Mouse (Mus musculus) intestine, postnatal 0 days (tissue): Measurements from ENCODE around the gene Stx8. TPM values are rescaled to one million over a fixed set of nuclear protein-coding genes. Genes with fewer than 3 reads are reported as not detected.

Experiments used
- ATAC-seq: fragments of 200-750 bp; cut with Nextera tagmentation; 2 replicates; pipeline ENCODE4 v1.8.0; 2017; ENCODE audit warnings: mild to moderate bottlenecking, moderate TSS enrichment, moderate library complexity
- H3K27ac ChIP-seq: fragments of 300-500 bp; sonication (generic); 2 replicates; pipeline ENCODE4 v1.5.1; 2014; ENCODE audit warnings: mild to moderate bottlenecking, low read depth, low read length, moderate library complexity
- H3K27me3 ChIP-seq: fragments of 300-500 bp; sonication (generic); replicated peaks from 2 replicates; pipeline ENCODE4 v1.6.1; 2014; ENCODE audit warnings: low read length, mixed read lengths; ENCODE audit not compliant: control insufficient read depth, insufficient read depth
- H3K36me3 ChIP-seq: fragments of 300-500 bp; sonication (generic); 2 replicates; pipeline ENCODE4 v1.6.1; 2014; ENCODE audit warnings: mild to moderate bottlenecking, moderate library complexity; ENCODE audit not compliant: control insufficient read depth, insufficient read depth
- H3K4me1 ChIP-seq: fragments of 300-500 bp; sonication (generic); replicated peaks from 2 replicates; pipeline ENCODE4 v1.6.1; 2014; ENCODE audit warnings: antibody characterized with exemption, low read length, mixed read lengths; ENCODE audit not compliant: control insufficient read depth, insufficient read depth
- H3K4me2 ChIP-seq: fragments of 300-500 bp; sonication (generic); replicated peaks from 2 replicates; pipeline ENCODE4 v1.6.1; 2014; ENCODE audit warnings: low read depth, mild to moderate bottlenecking, moderate library complexity
- H3K4me3 ChIP-seq: fragments of 300-500 bp; sonication (generic); 2 replicates; pipeline ENCODE4 v1.5.1; 2014; ENCODE audit warnings: low read depth, low read length
- H3K9ac ChIP-seq: fragments of 300-500 bp; sonication (generic); 2 replicates; pipeline ENCODE4 v1.6.1; 2014; ENCODE audit warnings: mild to moderate bottlenecking, low read depth, low read length
- H3K9me3 ChIP-seq: fragments of 300-500 bp; sonication (generic); 2 replicates; pipeline ENCODE4 v1.6.1; 2016; ENCODE audit warnings: mixed run types; ENCODE audit not compliant: control insufficient read depth
- CTCF ChIP-seq: sonication (generic); IDR thresholded peaks from 2 replicates; pipeline ENCODE4 v1.5.1; 2016; ENCODE audit warnings: low read depth, mild to moderate bottlenecking, control low read depth, antibody characterized with exemption, moderate library complexity
- WGBS: fragments of 180-500 bp; shearing (Covaris S2); extraction: QIAGEN DNeasy Blood & Tissue Kit; methylation state at CpG from one replicate; pipeline ENCODE4 v1.1.7; 2014; 5-methylcytosine and 5-hydroxymethylcytosine counted together
- polyA plus RNA-seq: library from polyadenylated mRNA; unstranded; fragments of >200 nt; fragmentation: Nextera tagmentation; extraction: Ambion mirVana; gene quantifications from 2 replicates; pipeline ENCODE4 v1.2.1, GENCODE M21; 2015

Gene Stx8
- polyA plus RNA-seq, 1 experiment from 2014 or later: 79.1 TPM

DNA sequence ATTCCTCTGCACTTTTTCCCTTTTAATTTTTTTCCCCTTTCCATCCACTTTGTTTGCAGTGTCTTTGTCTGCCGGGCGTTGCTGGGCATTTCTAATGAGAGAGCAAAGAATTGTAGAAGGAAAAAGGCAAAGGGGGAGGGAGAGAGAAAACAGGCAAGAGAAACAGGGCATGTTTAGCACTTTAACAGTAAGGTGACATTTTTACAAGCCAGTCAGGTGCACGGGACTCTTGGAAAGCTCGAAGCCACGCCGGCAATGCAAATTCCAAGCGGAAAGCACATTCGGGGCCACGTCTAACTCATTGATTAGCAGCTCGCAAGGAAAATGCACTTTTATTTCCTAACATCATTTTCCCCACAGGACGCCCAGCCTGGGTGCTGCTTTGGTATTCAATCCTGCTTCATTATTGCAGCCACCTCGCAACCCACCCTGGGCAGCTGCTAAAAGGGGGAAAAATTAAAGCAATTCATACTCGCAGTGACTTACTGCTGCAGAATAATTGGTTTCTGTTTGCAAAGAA lies 179.1 kb downstream of the Stx8 start:
- Histone ChIP-seq H3K4me2 (peak overlapping the region; percentile 14; the same call in 1 of the 2 replicates), H3K4me3 (no peak overlapping the region), H3K36me3 (no peaks in the 10 kb centered on the region), H3K27ac (no peak overlapping the region), H3K9me3 (no peaks in the 10 kb centered on the region), H3K9ac (no peak overlapping the region), H3K4me1 (no peaks in the 10 kb centered on the region), H3K27me3 (no peaks in the 10 kb centered on the region)
- no peak for ATAC-seq
- WGBS: 45% methylated on average over 13 of the region's 13 CpGs
- TF ChIP-seq CTCF: no peak

DNA sequence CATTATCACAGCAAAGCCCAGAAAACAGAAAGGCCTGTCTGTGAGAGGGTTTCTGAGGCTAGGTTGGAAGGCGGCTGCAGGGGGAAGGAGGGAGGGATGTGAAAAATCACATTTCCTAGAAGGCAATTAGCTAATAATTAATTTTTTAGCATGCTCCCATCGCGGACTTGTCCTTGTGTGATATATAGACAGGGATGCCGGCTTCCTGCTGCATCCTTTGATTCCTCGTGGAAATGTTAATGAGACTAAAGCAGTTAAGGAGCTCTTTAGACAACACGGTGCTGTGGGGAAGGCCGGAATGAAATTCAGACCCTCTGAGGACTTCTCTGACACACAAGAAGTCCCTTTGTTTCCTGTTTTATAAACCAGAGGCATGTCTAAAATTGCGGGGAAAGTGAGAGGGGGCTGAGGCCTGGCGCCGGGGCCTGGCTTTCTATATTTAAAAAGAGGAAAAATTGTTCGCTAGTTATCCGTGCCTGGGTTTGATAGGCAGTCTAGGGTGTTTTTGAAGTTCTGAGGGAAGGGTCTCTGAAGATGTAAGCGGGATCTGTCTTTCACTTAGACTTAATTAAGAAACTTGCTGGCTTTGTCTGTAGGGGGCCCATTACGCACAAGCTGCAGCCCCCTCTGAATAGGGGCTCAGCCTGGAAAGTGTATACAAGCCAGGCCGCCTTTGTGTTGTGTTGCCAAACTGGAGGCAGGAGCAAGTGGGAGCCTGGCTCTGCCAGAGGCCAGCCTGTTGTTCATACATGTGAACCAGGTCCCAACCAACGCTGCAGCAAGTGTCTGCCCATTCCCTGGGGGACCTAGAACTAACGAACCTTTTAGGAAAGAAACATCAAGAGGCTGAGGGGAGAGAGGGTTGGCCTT lies 179.8 kb downstream of the Stx8 start:
- ATAC-seq: no peak
- TF ChIP-seq CTCF: no peak
- H3K36me3 ChIP-seq: no peaks in the 10 kb centered on the region
- no peak overlapping the region for H3K9ac ChIP-seq
- H3K27ac ChIP-seq: no peak overlapping the region
- no peaks in the 10 kb centered on the region for H3K9me3 ChIP-seq
- no peak overlapping the region for H3K4me3 ChIP-seq
- H3K27me3 ChIP-seq: no peaks in the 10 kb centered on the region
- no peaks in the 10 kb centered on the region for H3K4me1 ChIP-seq
- WGBS: 48% methylated on average over 17 of the region's 17 CpGs
- peak overlapping the region; percentile 14; the same call in 1 of the 2 replicates for H3K4me2 ChIP-seq

DNA sequence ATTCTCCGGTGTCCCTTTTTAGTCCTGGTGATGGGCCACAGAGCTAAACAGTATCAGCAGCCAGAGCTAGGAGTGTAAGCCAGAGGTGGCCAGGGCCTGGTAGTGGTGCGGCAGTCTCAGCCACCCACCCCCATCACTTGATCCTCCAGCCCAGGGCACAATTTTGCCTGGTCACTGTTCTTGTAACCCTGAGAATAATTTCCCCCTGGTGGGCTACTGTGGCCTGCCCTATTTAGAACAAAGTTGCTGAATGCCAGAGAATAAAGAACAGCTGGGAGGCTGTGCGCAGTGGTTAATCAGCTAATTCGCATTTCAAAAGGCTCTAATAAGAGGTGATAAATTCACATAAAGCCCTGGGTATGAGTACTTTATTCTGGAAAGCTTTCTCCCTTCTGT lies 180.5 kb downstream of the Stx8 start:
- Histone ChIP-seq H3K4me2 (no peak overlapping the region), H3K9ac (no peak overlapping the region), H3K4me1 (no peaks in the 10 kb centered on the region), H3K36me3 (no peaks in the 10 kb centered on the region), H3K27me3 (no peaks in the 10 kb centered on the region), H3K27ac (no peak overlapping the region), H3K9me3 (no peaks in the 10 kb centered on the region), H3K4me3 (no peak overlapping the region)
- TF ChIP-seq CTCF: no peak
- ATAC-seq: no peak
- 88% methylated on average over 4 of the region's 4 CpGs for WGBS

DNA sequence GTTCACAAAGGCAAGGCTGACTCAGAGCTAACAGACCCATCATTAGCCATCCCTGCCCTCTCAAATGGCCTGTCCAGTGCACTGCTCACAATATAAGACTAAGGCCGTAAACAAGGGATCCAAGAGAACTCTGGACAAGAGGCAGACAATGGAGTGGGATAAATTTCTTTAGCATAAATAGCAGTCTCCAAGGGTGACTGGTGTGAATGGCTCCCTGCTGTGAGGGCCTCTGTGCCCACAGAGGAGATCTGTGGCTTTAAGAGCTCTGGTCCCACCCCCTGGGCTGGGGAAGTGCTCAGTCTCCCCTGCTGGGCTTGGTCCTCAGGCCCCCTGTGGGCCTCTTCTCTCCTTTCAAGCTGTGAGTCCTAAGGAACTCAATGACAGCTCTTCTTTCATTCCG lies 184.9 kb downstream of the Stx8 start:
- H3K9ac ChIP-seq: no peak overlapping the region
- ATAC-seq: no peak
- TF ChIP-seq CTCF: no peak
- no peaks in the 10 kb centered on the region for H3K9me3 ChIP-seq
- H3K36me3 ChIP-seq: no peaks in the 10 kb centered on the region
- WGBS: 79% methylated on average over 2 of the region's 2 CpGs
- H3K4me2 ChIP-seq: no peak overlapping the region
- H3K27me3 ChIP-seq: no peaks in the 10 kb centered on the region
- H3K4me1 ChIP-seq: no peaks in the 10 kb centered on the region
- no peak overlapping the region for H3K27ac ChIP-seq
- no peak overlapping the region for H3K4me3 ChIP-seq

DNA sequence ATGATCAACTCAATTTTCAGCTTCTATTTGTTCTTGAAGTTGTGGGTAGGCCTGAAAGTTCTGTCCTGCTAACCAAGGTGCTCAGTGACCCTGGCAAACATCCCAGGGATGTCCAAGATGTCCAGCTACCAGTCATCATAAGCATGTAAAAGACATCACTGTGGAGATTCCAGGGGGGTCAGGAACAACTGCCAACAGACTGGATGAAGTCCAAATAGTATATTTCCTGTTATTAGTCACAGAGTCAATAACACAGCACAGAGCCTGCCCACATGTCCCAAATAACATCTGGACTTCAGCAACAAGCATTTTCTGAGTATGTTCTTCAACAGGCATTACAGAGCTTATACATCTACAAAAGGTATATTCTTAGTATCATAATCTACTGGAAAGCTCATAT lies 189.8 kb downstream of the Stx8 start:
- Histone ChIP-seq H3K9me3 (no peaks in the 10 kb centered on the region), H3K4me1 (no peaks in the 10 kb centered on the region), H3K4me3 (no peak overlapping the region), H3K4me2 (no peak overlapping the region), H3K27me3 (no peaks in the 10 kb centered on the region), H3K9ac (no peak overlapping the region), H3K27ac (no peak overlapping the region), H3K36me3 (no peaks in the 10 kb centered on the region)
- no peak for ATAC-seq
- no peak for TF ChIP-seq CTCF

DNA sequence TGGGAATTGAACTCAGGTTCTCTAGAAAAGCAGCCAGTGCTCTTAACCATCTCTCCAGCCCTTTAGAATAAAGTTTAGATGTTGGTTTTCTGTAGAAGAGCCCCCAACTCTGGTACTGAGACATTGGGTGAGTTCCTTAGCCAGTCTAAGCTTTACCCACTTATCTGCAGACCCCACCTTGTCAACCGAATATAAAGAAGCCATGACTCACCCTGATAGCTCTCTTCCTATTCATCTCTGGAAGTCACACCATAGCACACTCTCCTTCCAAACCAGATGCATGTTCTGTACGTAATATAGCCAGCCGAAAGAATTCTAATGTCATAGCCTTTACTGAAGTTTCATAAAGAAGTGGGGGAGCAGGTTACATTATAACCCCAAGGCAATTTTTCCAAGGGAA lies 192.2 kb downstream of the Stx8 start:
- H3K27ac ChIP-seq: no peak overlapping the region
- H3K4me2 ChIP-seq: no peak overlapping the region
- no peak for ATAC-seq
- no peaks in the 10 kb centered on the region for H3K27me3 ChIP-seq
- 81% methylated on average over 3 of the region's 3 CpGs for WGBS
- no peak overlapping the region for H3K9ac ChIP-seq
- no peaks in the 10 kb centered on the region for H3K4me1 ChIP-seq
- no peak overlapping the region for H3K4me3 ChIP-seq
- no peak for TF ChIP-seq CTCF
- no peaks in the 10 kb centered on the region for H3K36me3 ChIP-seq
- H3K9me3 ChIP-seq: no peaks in the 10 kb centered on the region
